Mouse (Mus musculus) T-cell, adult 66 days (primary cell): Measurements from ENCODE around the gene Gm21866. TPM values are rescaled to one million over a fixed set of nuclear protein-coding genes. Genes with fewer than 3 reads are reported as not detected.

Experiments used
- total RNA-seq, 2 experiments: library from RNA; stranded (reverse); gene quantifications; 3 replicates in 1 of 2; 4 replicates in 1 of 2; pipeline ENCODE4 v1.2.4; 2023

The Gm21866 gene
- total RNA-seq = not detected

DNA sequence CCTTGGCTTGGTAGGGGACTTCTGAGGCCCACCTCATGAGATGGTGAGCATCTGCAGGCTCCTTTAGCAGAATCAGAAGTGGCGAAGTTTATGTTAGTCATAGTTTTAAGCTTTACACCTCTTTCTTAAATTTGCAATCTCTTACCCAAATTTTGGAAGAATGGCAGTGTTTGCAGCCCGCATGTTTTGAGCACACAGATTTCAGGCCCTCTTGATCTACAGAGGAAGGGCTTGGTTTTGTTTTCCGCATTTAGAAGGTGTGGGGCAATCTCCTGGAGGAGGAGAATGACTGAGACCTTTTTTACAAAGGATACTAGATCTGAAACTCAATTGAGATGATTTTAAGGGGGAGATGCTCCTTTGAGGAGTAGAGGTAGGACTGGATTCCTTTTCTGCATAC is at the start of gene Gm21866:
Gm21866 (minus strand) TSS at position 101 of the 400 bp plus-strand sequence.

DNA sequence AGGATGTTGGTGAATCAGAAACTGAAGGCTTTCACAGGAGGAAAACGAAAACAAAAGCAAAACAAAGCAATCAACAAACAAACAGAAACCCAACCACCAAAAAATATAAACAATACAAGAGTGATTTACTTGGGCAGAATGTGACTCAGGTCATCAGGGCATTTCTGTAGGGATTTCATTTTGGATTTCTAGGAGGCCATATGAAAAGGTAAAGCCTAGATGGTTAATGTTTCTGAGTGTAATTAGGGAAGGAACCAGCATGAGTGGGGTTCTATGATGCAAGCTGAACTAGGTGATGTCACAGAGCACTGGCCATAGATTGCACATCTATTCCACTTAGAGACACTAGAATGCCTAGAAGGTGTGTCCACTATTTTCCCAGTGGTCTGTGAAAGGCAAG is 28.3 kb upstream of the Gm21866 start, which contains the start of gene Gm20773:
Gm20773 (plus strand) TSS at position 301 of the 400 bp plus-strand sequence.

Other genes starting within 250 kb of the Gm21866 start
- gene Gm21828, start 241.7 kb downstream of the Gm21866 start, total RNA-seq = not detected
- gene Gm21440, start 213.2 kb downstream of the Gm21866 start, total RNA-seq = not detected
- gene Gm21454, start 213.1 kb downstream of the Gm21866 start, total RNA-seq = not detected
- gene Gm21725, start 116.5 kb downstream of the Gm21866 start, total RNA-seq = not detected
- gene Gm20773, start 28.4 kb upstream of the Gm21866 start, total RNA-seq = not detected